Mouse (Mus musculus): ENCODE measurements around the gene Adam23. TPM values are rescaled to one million over a fixed set of nuclear protein-coding genes. Genes with fewer than 3 reads are reported as not detected.

Adam23 gene
- polyA plus RNA-seq (2012; rRNA removed) = 12.9 and 21.5 TPM in 2 replicates

DNA sequence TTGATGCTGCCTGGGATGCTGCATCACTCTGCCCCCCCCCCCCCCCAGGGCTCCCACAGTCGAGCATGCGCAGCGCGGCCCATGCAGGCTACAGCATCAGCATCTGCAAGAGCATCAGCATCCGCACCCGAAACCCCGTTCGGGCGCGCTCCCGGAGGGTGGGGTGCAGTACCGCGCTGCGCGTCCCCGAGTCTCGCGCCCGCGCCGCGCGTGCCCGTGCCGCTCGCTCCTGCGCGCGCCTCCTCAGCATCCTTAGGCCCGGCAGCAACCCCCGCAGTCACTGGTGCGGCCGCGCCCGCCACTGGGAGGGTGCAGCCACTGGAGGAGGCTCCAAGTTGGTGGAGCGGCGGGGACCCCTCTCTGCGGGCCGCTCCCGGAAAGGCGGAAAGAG, at the start of gene Adam23:
Gene Adam23 (plus strand): TSS at position 236 of the 391 bp plus-strand sequence.
- no peak for DNase-seq (ENCODE audit: low read depth)

DNA sequence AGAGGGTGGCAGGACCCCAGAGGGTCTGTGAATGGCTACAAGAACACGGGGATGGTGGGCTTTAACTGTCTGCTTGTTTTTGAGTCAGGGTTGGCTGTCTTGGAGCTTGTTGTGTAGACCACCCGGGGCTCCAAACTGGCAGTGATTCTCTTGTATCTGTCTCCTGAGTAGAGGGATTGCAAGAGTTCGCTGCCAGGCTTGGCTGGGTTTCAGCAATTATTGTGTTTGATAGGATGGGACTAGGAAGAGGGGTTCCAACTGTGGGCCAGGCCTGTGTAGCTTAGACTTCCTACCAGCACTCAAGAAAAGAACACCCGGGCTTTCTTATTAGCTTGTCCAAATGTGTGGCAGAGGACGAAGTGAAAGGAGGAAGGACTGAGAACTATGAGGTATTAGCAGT, 44.6 kb upstream of the Adam23 start:
- DNase-seq (ENCODE audit: low read depth) = no peak

- no peak for DNase-seq (ENCODE audit: low read depth)
Observed at GRCm38 (mm10) chr1:63403601-63404000, 42.1 kb upstream of the Adam23 start.

DNA sequence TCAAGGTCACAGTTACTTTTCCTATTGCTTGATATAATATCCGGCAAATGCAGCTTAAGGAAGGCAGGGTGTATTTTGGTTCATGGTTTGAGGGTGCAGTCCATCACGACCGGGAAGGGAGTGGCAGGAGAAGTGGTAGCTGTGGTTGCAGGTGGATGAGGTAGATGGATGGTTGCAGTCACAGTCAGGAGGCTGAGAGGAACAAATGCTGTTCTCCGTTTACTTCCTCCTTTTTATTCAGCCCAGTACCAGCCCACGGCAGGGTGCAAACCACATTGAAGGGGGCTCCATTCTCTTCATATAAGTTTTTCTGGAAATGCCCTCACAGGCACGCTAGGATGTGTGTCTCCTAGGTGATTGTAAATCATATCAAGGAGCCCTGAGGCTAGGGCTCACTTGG, 37.3 kb upstream of the Adam23 start:
- no peak for DNase-seq (ENCODE audit: low read depth)

DNA sequence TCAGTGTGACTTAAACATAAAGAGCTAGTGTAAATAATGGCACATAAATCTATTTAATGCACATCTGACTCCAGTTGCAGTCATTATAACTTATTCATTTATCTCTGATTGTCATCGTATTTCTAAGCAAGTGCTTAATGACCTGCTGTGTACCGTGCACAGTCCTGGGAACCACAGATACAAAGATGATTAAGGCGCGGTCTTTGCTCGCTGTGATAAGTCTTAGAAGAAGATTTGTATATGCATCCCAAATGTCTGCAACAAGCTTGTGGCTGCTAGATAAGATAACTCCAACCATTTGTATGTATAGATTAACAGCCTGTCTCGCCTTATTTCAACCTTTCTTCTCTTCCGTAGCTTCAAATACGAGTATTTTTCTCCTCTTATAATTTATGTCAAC, 27.2 kb upstream of the Adam23 start:
- DNase-seq (ENCODE audit: low read depth) = no peak

- no peak for DNase-seq (ENCODE audit: low read depth)
Observed at GRCm38 (mm10) chr1:63430668-63431067, 15.0 kb upstream of the Adam23 start.

DNA sequence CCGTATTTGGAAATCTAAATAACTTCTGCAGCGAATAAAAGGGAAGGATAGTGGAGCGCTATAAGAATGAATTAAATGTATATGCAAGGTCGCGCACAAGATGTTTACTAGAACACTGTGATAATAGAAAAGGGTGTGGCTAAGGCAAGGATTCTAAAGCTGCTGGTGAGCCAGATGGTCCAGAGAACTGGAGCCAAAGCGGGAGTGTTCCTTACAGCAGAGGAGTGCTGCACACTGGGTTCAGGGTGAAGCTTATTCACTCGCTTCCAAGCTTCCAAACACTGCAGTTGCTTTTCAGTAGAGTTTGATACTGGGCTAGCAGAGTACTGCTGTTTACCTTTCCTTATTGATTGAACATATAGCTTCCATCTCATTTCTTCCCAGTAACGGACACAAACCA, 14.5 kb upstream of the Adam23 start:
- DNase-seq (ENCODE audit: low read depth) = no peak

GRCm38 (mm10) chr1:63431842-63432241, 13.8 kb upstream of the Adam23 start:
- DNase-seq (ENCODE audit: low read depth) = no peak

DNA sequence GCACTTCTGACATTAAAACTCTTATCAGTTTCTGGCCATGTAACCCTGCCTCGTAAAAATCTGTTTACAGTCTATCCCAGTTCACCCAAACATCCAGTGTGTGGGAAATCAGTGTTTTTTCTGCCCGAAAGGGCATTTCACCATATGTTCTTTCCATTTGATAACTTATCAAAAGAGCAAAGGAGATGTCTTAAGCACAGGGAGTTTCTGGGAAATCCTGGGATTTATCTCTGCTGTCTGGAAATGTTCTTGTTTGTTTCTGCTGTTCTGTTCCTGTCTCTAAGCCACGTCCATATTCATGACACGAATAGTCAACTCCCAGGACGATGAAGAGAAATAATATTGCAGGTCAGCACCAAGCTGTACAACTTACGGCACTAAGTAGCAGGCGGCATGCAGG, 11.6 kb upstream of the Adam23 start:
- no peak for DNase-seq (ENCODE audit: low read depth)

- DNase-seq (ENCODE audit: low read depth) = no peak
Observed at GRCm38 (mm10) chr1:63437529-63437928, 8.2 kb upstream of the Adam23 start.

DNA sequence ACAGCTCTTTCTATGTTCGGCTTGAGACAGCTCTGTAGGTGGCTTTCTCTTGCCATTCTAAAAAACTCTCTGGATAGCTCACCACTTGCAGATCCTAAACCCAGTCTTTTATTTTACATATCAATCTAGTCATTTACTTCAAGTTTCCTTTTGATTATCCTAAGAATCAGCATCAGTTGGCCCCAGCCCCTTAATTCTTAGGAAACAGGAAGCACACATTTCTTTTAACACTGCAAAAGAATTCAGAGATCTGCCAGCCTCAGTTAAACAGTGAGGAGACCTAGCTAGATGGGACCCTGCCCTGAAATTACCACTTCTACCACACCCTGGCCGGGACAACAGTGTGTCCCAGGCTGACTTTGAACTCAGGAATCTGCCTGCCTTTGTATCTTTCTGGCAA, 3.5 kb upstream of the Adam23 start:
- no peak for DNase-seq (ENCODE audit: low read depth)

GRCm38 (mm10) chr1:63442616-63443015, 3.1 kb upstream of the Adam23 start:
- DNase-seq (ENCODE audit: low read depth) = no peak

DNA sequence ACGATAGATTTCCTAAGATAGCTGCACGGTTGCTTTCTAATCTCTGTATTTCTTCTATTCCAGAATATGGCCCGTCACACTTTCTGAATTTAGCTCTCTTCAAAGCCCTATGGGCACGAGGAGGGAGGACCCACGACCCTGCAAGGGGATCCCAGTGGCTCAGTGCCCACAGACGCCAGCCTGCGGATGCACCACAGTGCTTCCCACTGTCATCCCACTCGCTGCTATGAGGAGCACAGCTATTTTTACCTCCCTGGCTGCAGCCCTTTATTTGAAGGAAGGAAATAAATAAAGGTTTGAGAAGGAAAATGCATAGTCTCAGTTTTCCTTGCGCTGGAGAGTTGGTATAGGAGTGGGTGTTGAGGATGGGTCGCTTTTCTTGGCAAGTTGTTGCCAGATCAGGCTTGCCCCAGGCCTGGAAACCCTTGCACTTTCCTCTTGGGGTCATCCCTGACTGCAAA, 512 bp upstream of the Adam23 start:
- no peak for DNase-seq (ENCODE audit: low read depth)

- no peak for DNase-seq (ENCODE audit: low read depth)
Observed at GRCm38 (mm10) chr1:63446047-63446704, 485 bp downstream of the Adam23 start.

- no peak for DNase-seq (ENCODE audit: low read depth)
Observed at GRCm38 (mm10) chr1:63446721-63447120, 1.0 kb downstream of the Adam23 start.

GRCm38 (mm10) chr1:63450091-63450490, 4.4 kb downstream of the Adam23 start:
- DNase-seq (ENCODE audit: low read depth) = no peak

GRCm38 (mm10) chr1:63453332-63453887, 7.7 kb downstream of the Adam23 start:
- no peak for DNase-seq (ENCODE audit: low read depth)

DNA sequence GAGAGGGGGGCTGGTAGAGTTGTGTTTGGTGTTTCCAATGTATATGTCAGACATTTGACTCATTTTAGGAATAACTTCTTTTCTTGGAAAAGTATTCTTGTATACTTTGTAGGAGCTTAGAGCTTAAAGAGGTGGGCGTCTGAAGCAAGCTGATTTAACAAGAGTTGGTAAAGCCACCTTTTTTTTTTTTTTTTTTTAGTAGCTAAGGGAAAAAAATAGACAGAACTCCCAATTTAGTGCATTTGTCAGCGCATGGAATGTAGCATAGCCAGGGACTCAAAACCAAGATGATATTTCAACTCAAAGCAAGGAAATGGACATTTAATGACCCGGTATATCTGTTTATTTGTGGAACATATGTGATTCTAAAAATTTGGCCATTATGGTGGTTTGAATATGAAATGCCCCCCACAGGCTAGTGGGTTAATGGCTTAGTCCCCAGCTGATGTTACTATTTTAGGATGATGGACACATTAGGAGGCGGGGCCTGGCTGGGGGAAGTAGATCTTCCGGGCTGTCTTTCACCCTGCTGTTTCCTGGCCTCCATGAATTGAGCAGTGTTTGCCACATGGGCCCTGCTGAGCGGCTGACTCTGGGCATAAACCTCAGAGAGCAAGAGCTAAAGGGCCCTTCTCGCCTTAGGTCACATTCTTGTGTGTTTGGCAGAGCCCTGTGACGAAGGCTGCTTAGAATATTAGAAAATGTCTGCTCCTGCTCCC, 12.3 kb downstream of the Adam23 start:
- DNase-seq (ENCODE audit: low read depth) = no peak

DNA sequence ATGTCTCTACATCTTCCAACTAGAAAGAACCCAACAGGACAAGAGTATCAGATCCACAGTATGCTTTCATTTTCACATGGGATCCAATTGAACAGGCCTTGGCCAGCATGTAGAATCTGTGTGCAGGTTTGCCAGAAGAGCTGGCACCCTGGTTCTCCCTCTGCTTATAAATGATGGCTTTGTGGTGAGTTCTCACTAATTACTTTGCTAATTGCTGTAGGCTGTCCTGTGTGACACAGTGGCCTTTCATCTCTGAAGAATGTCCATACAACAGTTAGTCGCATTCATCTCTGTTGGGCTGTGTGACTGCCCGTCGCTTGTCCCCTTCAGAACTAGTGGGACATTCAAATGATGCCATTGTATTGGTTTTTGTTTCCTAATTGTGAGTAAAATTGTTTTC, 13.5 kb downstream of the Adam23 start:
- no peak for DNase-seq (ENCODE audit: low read depth)

- DNase-seq (ENCODE audit: low read depth) = no peak
Observed at GRCm38 (mm10) chr1:63459926-63460325, 14.2 kb downstream of the Adam23 start.

DNA sequence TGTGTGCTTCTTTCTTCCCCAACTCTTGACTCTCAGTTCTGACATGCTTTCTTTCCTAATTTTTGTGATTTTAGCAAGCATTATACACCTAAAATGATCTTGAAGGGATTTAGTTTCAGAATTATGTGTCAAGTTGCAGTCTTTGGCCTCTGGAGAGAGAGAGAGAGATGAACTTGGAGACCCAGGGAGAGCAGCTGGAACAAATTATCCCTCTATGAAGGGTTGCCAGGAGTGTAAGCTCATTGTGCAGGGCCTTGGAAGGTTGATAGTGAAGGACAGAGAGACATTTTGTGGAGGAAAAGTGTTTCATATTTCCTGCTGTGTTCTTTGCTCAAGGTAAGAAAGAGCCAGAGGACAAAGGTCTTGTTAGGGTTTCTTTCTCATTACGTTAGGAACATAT, 18.8 kb downstream of the Adam23 start:
- DNase-seq (ENCODE audit: low read depth) = no peak

DNA sequence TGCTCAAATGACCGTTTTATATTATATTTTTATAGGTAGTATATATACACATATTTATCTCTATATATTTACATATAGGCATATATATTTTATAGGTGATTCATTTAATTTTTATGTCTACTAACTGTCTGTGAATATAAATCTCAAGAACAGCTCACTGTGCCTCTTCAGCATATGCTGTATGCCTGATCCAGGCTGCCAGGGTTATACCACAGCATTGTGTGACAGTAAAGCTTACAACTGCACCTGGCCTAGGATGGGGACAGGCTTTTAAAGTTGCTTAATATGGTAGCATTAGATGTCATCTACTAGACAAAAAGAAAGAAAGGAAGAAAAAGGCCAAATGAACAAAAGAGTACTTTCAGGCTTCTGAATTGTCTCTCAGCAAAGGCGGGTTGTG, 27.6 kb downstream of the Adam23 start:
- no peak for DNase-seq (ENCODE audit: low read depth)

DNA sequence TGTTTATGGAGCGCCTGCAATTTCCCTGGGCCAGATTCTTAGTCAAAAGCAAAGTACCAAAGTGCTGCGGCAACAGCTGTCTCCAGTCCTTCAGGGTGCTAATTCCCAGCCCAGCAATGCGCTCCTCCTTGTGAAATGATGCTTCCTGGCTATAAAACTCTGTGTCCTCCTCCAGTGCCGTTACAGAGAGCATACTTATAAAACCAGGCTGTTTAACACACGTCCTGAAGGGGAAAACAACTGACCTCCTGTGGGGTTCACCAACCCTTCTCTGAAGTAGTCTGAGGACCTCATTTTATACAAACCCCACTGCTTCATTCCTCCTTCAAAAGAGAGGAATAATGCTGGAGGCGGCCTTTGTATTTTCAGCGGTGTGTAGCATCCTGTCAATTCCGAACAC, 28.0 kb downstream of the Adam23 start:
- DNase-seq (ENCODE audit: low read depth) = no peak

Measured in gonadal fat pad, adult 2 months (tissue).